Mouse (Mus musculus) embryonic facial prominence, embryonic 14.5 days (tissue): ENCODE results near the gene Rtl10. TPM values are rescaled to one million over a fixed set of nuclear protein-coding genes. Genes with fewer than 3 reads are reported as not detected.

Experiments
- ATAC-seq: fragments of 200-750 bp; cut with Nextera tagmentation; 2 replicates; pipeline ENCODE4 v1.8.0; 2017; ENCODE audit warnings: low read depth, moderate number of reproducible peaks, moderate TSS enrichment
- DNase-seq: peaks from one replicate; pipeline ENCODE4 v3.0.0-alpha.2; 2015; ENCODE audit warnings: low spot score
- H3K27ac ChIP-seq: fragments of 300-500 bp; sonication (generic); replicated peaks from 2 replicates; pipeline ENCODE4 v1.5.1; 2014; ENCODE audit warnings: low read depth, mild to moderate bottlenecking, low read length, moderate library complexity
- H3K27me3 ChIP-seq: fragments of 300-500 bp; sonication (generic); replicated peaks from 2 replicates; pipeline ENCODE4 v1.6.1; 2014; ENCODE audit warnings: low read length; ENCODE audit not compliant: control insufficient read depth, insufficient read depth
- H3K36me3 ChIP-seq: fragments of 300-500 bp; sonication (generic); 2 replicates; pipeline ENCODE4 v1.6.1; 2014; ENCODE audit warnings: low read length, mixed read lengths; ENCODE audit not compliant: control insufficient read depth, insufficient read depth
- H3K4me1 ChIP-seq: fragments of 300-500 bp; sonication (generic); 2 replicates; pipeline ENCODE4 v1.6.1; 2014; ENCODE audit warnings: antibody characterized with exemption, low read length; ENCODE audit not compliant: control insufficient read depth, insufficient read depth
- H3K4me2 ChIP-seq: fragments of 300-500 bp; sonication (generic); 2 replicates; pipeline ENCODE4 v1.6.1; 2014; ENCODE audit warnings: low read depth, mild to moderate bottlenecking, low read length, moderate library complexity, mixed read lengths
- H3K4me3 ChIP-seq: fragments of 300-500 bp; sonication (generic); 2 replicates; pipeline ENCODE4 v1.5.1; 2014; ENCODE audit warnings: low read depth, mild to moderate bottlenecking, low read length
- H3K9ac ChIP-seq: fragments of 300-500 bp; sonication (generic); 2 replicates; pipeline ENCODE4 v1.6.1; 2014; ENCODE audit warnings: low read depth, mild to moderate bottlenecking, low read length, moderate library complexity, mixed read lengths
- H3K9me3 ChIP-seq: fragments of 300-500 bp; sonication (generic); 2 replicates; pipeline ENCODE4 v1.6.1; 2016; ENCODE audit warnings: low read length; ENCODE audit not compliant: control insufficient read depth
- WGBS: fragments of 180-500 bp; shearing (Covaris S2); extraction: QIAGEN DNeasy Blood & Tissue Kit; methylation state at CpG from one replicate; pipeline ENCODE4 v1.1.7; 2014; 5-methylcytosine and 5-hydroxymethylcytosine counted together
- polyA plus RNA-seq: library from polyadenylated mRNA; unstranded; fragments of >200 nt; fragmentation: Nextera tagmentation; extraction: Ambion mirVana; gene quantifications from 2 replicates; pipeline ENCODE4 v1.2.1, GENCODE M21; 2014

Gene Rtl10
- polyA plus RNA-seq, 1 experiment from 2014 or later, result 3.2 TPM

- Histone ChIP-seq H3K27ac (no peak overlapping the region), H3K9me3 (no peaks in the 10 kb centered on the region), H3K27me3 (no peaks in the 10 kb centered on the region), H3K4me2 (no peak overlapping the region), H3K36me3 (no peaks in the 10 kb centered on the region), H3K4me1 (no peaks in the 10 kb centered on the region), H3K9ac (no peak overlapping the region), H3K4me3 (no peak overlapping the region)
- no peak for ATAC-seq
- DNase-seq, result no peak
- WGBS, result 82% methylated on average over 3 of the region's 3 CpGs
Measured at GRCm38 (mm10) chr16:18537407-18537990, 38.8 kb downstream of the Rtl10 start.

- Histone ChIP-seq H3K4me1 (no peaks in the 10 kb centered on the region), H3K9me3 (no peaks in the 10 kb centered on the region), H3K4me3 (no peak overlapping the region), H3K36me3 (no peaks in the 10 kb centered on the region), H3K27ac (no peak overlapping the region), H3K4me2 (no peak overlapping the region), H3K9ac (no peak overlapping the region), H3K27me3 (no peaks in the 10 kb centered on the region)
- ATAC-seq (no peak), DNase-seq (no peak)
- 76% methylated on average over 6 of the region's 6 CpGs for WGBS
Measured at GRCm38 (mm10) chr16:18539281-18539680, 40.6 kb downstream of the Rtl10 start.

- H3K9me3 ChIP-seq, result no peaks in the 10 kb centered on the region
- 0 out of 2 replicates have a peak, but pooled peaks cover 4% of the 10 kb centered on the region for H3K36me3 ChIP-seq
- no peaks in the 10 kb centered on the region for H3K4me1 ChIP-seq
- H3K4me3 ChIP-seq, result no peak overlapping the region
- no peaks in the 10 kb centered on the region for H3K27me3 ChIP-seq
- H3K4me2 ChIP-seq, result no peak overlapping the region
- H3K9ac ChIP-seq, result peak overlapping the region; percentile 8; the same call in 1 of the 2 replicates
- WGBS, result 61% methylated on average over 8 of the region's 8 CpGs
- DNase-seq (peak; percentile 72), ATAC-seq (peak; percentile 44; the same call in 1 of the 2 replicates)
- H3K27ac ChIP-seq, result no peak overlapping the region
Measured at GRCm38 (mm10) chr16:18543151-18543829, 44.6 kb downstream of the Rtl10 start.

DNA sequence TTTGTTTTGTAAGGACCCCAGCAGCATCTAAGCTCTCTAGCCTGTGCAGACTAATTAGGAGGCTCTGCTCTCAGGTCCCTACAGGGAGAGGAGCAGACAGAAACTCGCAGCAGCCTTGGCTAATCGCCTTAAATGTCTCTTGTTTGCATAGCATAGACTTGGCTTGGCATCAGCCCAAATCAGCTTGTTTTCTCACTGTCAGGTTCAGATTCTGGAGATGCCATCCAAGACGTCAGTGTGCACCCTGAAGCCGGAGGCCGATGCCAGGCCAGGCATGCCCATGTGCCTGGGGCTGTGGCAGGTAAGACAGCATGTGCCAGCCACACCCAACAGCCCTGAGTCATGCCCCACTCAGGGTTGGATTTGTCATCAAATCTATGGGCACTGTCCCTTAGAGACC, 49.2 kb downstream of the Rtl10 start:
- ATAC-seq (peak; percentile 45; the same call in 1 of the 2 replicates), DNase-seq (peak; percentile 85)
- Histone ChIP-seq H3K27ac (no peak overlapping the region), H3K36me3 (0 out of 2 replicates have a peak, but pooled peaks cover 4% of the 10 kb centered on the region), H3K4me1 (no peaks in the 10 kb centered on the region), H3K9ac (no peak overlapping the region), H3K27me3 (no peaks in the 10 kb centered on the region), H3K4me2 (no peak overlapping the region), H3K4me3 (no peak overlapping the region), H3K9me3 (no peaks in the 10 kb centered on the region)
- 53% methylated on average over 3 of the region's 5 CpGs for WGBS

Other genes starting within 250 kb of the Rtl10 start
- gene Gm49776, start 240.6 kb upstream of the Rtl10 start, polyA plus RNA-seq, result 1.2 and 6.5 TPM in 2 replicates
- gene Dgcr8, start 209.7 kb upstream of the Rtl10 start, polyA plus RNA-seq, result 28.9 and 34.3 TPM in 2 replicates
- gene Tango2, start 150.8 kb upstream of the Rtl10 start, polyA plus RNA-seq, result 28.2 and 30.6 TPM in 2 replicates
- 23.0 and 23.5 TPM in 2 replicates for gene Arvcf, start 150.7 kb upstream of the Rtl10 start, polyA plus RNA-seq
- 14.7 TPM in 2 replicates for gene Txnrd2, start 72.5 kb upstream of the Rtl10 start, polyA plus RNA-seq
- 85.4 and 86.4 TPM in 2 replicates for gene Comt, start 72.0 kb upstream of the Rtl10 start, polyA plus RNA-seq
- 16.5 and 17.8 TPM in 2 replicates for gene Gnb1l, start 188 bp upstream of the Rtl10 start, polyA plus RNA-seq
- 10.5 and 12.4 TPM in 2 replicates for gene Tbx1, start 91.8 kb downstream of the Rtl10 start, polyA plus RNA-seq
- gene Gp1bb, start 123.5 kb downstream of the Rtl10 start, polyA plus RNA-seq, result 3.0 and 3.1 TPM in 2 replicates
- gene Gm49601, start 127.5 kb downstream of the Rtl10 start, polyA plus RNA-seq, result 2.4 and 2.6 TPM in 2 replicates
- gene Sept5, start 131.1 kb downstream of the Rtl10 start, polyA plus RNA-seq, result 34.1 and 43.5 TPM in 2 replicates